In the genomic region with DNA sequence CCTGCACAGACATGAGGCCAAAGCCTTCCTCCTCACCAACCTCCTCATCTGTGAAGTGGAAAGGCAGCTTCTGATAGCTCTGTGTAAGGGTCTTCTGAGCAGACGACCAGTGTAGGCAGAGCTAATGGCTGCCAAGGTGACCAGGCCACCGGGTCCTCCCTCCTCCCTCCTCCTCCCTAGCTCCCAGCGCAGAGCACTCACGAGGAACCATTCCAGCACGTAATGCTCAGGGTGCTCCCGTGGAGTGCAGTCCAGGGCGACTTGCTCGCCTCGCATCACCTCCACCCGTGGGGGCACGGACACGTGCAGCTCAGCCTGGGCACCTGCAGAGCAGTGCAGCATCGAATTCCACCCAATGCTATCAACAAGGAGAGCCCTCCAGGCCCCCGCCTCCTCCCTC, we compare ENCODE assay signal across 10 mouse cellular contexts. TPM values are rescaled to one million over a fixed set of nuclear protein-coding genes. Genes with fewer than 3 reads are reported as not detected.
DNase-seq lines count a peak whose midpoint lies in the region; ATAC-seq and TF ChIP-seq lines count a peak whose summit lies in the region.
"Had no signal": no experiment of that assay in that cellular context is flagged by ENCODE, and none has a peak within 500 bp of the region (broad histone marks: within the 10 kb centered on the region; RNA-seq: fewer than 3 reads in every experiment).

No protein-coding gene starts in this region.

- WGBS in lung, adult 2 months, result 62% methylated on average over 14 of the region's 14 CpGs
- 52% methylated on average over 14 of the region's 14 CpGs for WGBS in heart, embryonic 13.5 days
- 31% methylated on average over 14 of the region's 14 CpGs for WGBS in kidney, postnatal 0 days
- WGBS in stomach, embryonic 16.5 days, result 63% methylated on average over 14 of the region's 14 CpGs

- DNase-seq in lung, adult 2 months, result no peak
- no peak for DNase-seq in lung, postnatal 10 days
- DNase-seq in kidney, postnatal 0 days (ENCODE audit: low spot score), result no peak
- DNase-seq in adrenal gland, postnatal 4 days (ENCODE audit: low spot score in 2 of 2), result no peak
- no peak for DNase-seq in urinary bladder, postnatal 10 days (ENCODE audit: low spot score)
- DNase-seq: cerebellum, adult 8-10 months had no signal

- peak overlapping the region; percentile 86 for H3K4me2 ChIP-seq in heart, embryonic 13.5 days
- peak overlapping the region; percentile 75 for H3K4me2 ChIP-seq in kidney, postnatal 0 days (ENCODE audit: low read length)
- peak overlapping the region; percentile 94 for H3K4me2 ChIP-seq in stomach, embryonic 16.5 days (ENCODE audit: low read depth, low read length)

- peaks cover 10% of the 10 kb centered on the region for H3K4me1 ChIP-seq in lung, adult 2 months (ENCODE audit: control insufficient read depth, insufficient read depth, low read length)
- H3K4me1 ChIP-seq in heart, embryonic 13.5 days, result peaks cover 37% of the 10 kb centered on the region
- H3K4me1 ChIP-seq in kidney, postnatal 0 days (replicated peaks; ENCODE audit: insufficient read depth, low read length), result peaks cover 29% of the 10 kb centered on the region
- peaks cover 27% of the 10 kb centered on the region for H3K4me1 ChIP-seq in stomach, embryonic 16.5 days (ENCODE audit: control insufficient read depth, insufficient read depth, low read length)

- no peaks in the 10 kb centered on the region for H3K27me3 ChIP-seq in heart, embryonic 13.5 days (replicated peaks)
- H3K27me3 ChIP-seq in kidney, postnatal 0 days (ENCODE audit: insufficient read depth, low read length), result no peaks in the 10 kb centered on the region
- no peaks in the 10 kb centered on the region for H3K27me3 ChIP-seq in stomach, embryonic 16.5 days (ENCODE audit: control insufficient read depth, insufficient read depth, low read length)

- H3K27ac ChIP-seq in heart, embryonic 13.5 days (replicated peaks), result peak overlapping the region; percentile 81
- H3K27ac ChIP-seq in kidney, postnatal 0 days, result peak overlapping the region; percentile 85
- no peak overlapping the region for H3K27ac ChIP-seq in stomach, embryonic 16.5 days (ENCODE audit: low read length)
- H3K27ac ChIP-seq: macrophage had no signal

- peak overlapping the region; percentile 11 for H3K4me3 ChIP-seq in lung, adult 2 months (replicated peaks; ENCODE audit: extremely low read depth, low read depth, low read length)
- peak overlapping the region; percentile 73 for H3K4me3 ChIP-seq in heart, embryonic 13.5 days
- H3K4me3 ChIP-seq in kidney, postnatal 0 days (replicated peaks; ENCODE audit: low read depth, low read length), result peak overlapping the region; percentile 60; the same call in 1 of the 2 replicates
- peak overlapping the region; percentile 71 for H3K4me3 ChIP-seq in stomach, embryonic 16.5 days (replicated peaks; ENCODE audit: low read length)

- H3K9me3 ChIP-seq in heart, embryonic 13.5 days, result no peaks in the 10 kb centered on the region
- no peaks in the 10 kb centered on the region for H3K9me3 ChIP-seq in kidney, postnatal 0 days (replicated peaks; ENCODE audit: low read length)
- no peaks in the 10 kb centered on the region for H3K9me3 ChIP-seq in stomach, embryonic 16.5 days (replicated peaks; ENCODE audit: control insufficient read depth, low read length)

- TF ChIP-seq CTCF in lung, adult 2 months (IDR thresholded peaks at IDR 0.05; ENCODE audit: insufficient read depth, low read length), result no peak
- no peak for TF ChIP-seq CTCF in kidney, postnatal 0 days (IDR thresholded peaks at IDR 0.05; ENCODE audit: low read depth)

- peak overlapping the region; percentile 94 for H3K9ac ChIP-seq in heart, embryonic 13.5 days
- H3K9ac ChIP-seq in kidney, postnatal 0 days (ENCODE audit: low read depth, low read length), result peak overlapping the region; percentile 82
- H3K9ac ChIP-seq in stomach, embryonic 16.5 days (ENCODE audit: low read length), result peak overlapping the region; percentile 87

- no peak for TF ChIP-seq POLR2A in lung, adult 2 months (IDR thresholded peaks at IDR 0.05; ENCODE audit: borderline replicate concordance, extremely low read depth, low read depth, low read length)

- H3K36me3 ChIP-seq in heart, embryonic 13.5 days, result peaks cover 46% of the 10 kb centered on the region
- peaks cover 20% of the 10 kb centered on the region for H3K36me3 ChIP-seq in kidney, postnatal 0 days (ENCODE audit: insufficient read depth, low read length)
- peaks cover 7% of the 10 kb centered on the region; the same call in 1 of the 2 replicates for H3K36me3 ChIP-seq in stomach, embryonic 16.5 days (ENCODE audit: control insufficient read depth, insufficient read depth, low read length)

- no peak for ATAC-seq in heart, embryonic 13.5 days (ENCODE audit: extremely low read depth, insufficient number of reproducible peaks, low FRiP score, low TSS enrichment)
- ATAC-seq in kidney, postnatal 0 days (replicated peaks; ENCODE audit: low FRiP score, low read depth), result peak; percentile 2; the same call in 1 of the 2 replicates
- no peak for ATAC-seq in stomach, embryonic 16.5 days (ENCODE audit: insufficient read depth, low FRiP score)

RNA-seq across cellular contexts. Expression of gene Bcam, which starts 2.6 kb away (rescaled TPM):
- polyA plus RNA-seq in lung, adult 2 months (2012; rRNA removed), result 769 and 829 TPM in 2 replicates
- 223 and 250 TPM in 2 replicates for polyA plus RNA-seq in heart, embryonic 13.5 days (2015; fragmentation: Nextera tagmentation; extraction: Ambion mirVana)
- 378 and 394 TPM in 2 replicates for polyA plus RNA-seq in kidney, postnatal 0 days (2015; fragmentation: Nextera tagmentation; extraction: Ambion mirVana)
- polyA plus RNA-seq in stomach, embryonic 16.5 days (2015; fragmentation: Nextera tagmentation; extraction: Ambion mirVana), result 118 and 122 TPM in 2 replicates
- 10 to 100 TPM; 59.8 to 84.7 TPM for total RNA-seq in adrenal gland, postnatal 4 days (2021)

RNA-seq across cellular contexts. Expression of gene Nectin2, which starts 18.0 kb away (rescaled TPM):
- polyA plus RNA-seq in lung, adult 2 months (2012; rRNA removed), result 70.9 and 74.7 TPM in 2 replicates
- polyA plus RNA-seq in heart, embryonic 13.5 days (2015; fragmentation: Nextera tagmentation; extraction: Ambion mirVana), result 89.3 and 89.4 TPM in 2 replicates
- 112 and 114 TPM in 2 replicates for polyA plus RNA-seq in kidney, postnatal 0 days (2015; fragmentation: Nextera tagmentation; extraction: Ambion mirVana)
- 98.6 and 104 TPM in 2 replicates for polyA plus RNA-seq in stomach, embryonic 16.5 days (2015; fragmentation: Nextera tagmentation; extraction: Ambion mirVana)
- total RNA-seq in adrenal gland, postnatal 4 days (2021), result 10 to 100 TPM; 72.0 to 80.6 TPM

RNA-seq across cellular contexts. Expression of gene Cblc, which starts 28.4 kb away (rescaled TPM):
- 16.1 and 21.9 TPM in 2 replicates for polyA plus RNA-seq in lung, adult 2 months (2012; rRNA removed)
- 0.59 and 0.68 TPM in 2 replicates for polyA plus RNA-seq in heart, embryonic 13.5 days (2015; fragmentation: Nextera tagmentation; extraction: Ambion mirVana)
- 14.6 and 16.9 TPM in 2 replicates for polyA plus RNA-seq in kidney, postnatal 0 days (2015; fragmentation: Nextera tagmentation; extraction: Ambion mirVana)
- 31.2 and 32.9 TPM in 2 replicates for polyA plus RNA-seq in stomach, embryonic 16.5 days (2015; fragmentation: Nextera tagmentation; extraction: Ambion mirVana)
- 1 to 10 TPM in 1 of 2 experiments, under 1 TPM in 1; 0.68 to 1.0 TPM for total RNA-seq in adrenal gland, postnatal 4 days (2021)
- total RNA-seq: left cerebral cortex, postnatal 10 days had no signal
- polyA plus RNA-seq: macrophage had no signal

RNA-seq across cellular contexts. Expression of gene Tomm40, which starts 53.0 kb away (rescaled TPM):
- polyA plus RNA-seq in lung, adult 2 months (2012; rRNA removed), result 46.0 and 51.3 TPM in 2 replicates
- 128 and 146 TPM in 2 replicates for polyA plus RNA-seq in heart, embryonic 13.5 days (2015; fragmentation: Nextera tagmentation; extraction: Ambion mirVana)
- polyA plus RNA-seq in kidney, postnatal 0 days (2015; fragmentation: Nextera tagmentation; extraction: Ambion mirVana), result 163 and 167 TPM in 2 replicates
- 65.2 and 81.8 TPM in 2 replicates for polyA plus RNA-seq in stomach, embryonic 16.5 days (2015; fragmentation: Nextera tagmentation; extraction: Ambion mirVana)
- total RNA-seq in adrenal gland, postnatal 4 days (2021), result 100 to 1,000 TPM; 137 to 139 TPM

RNA-seq across cellular contexts. Expression of gene Bcl3, which starts 54.3 kb away (rescaled TPM):
- 38.7 and 71.2 TPM in 2 replicates for polyA plus RNA-seq in lung, adult 2 months (2012; rRNA removed)
- 1.5 and 1.9 TPM in 2 replicates for polyA plus RNA-seq in heart, embryonic 13.5 days (2015; fragmentation: Nextera tagmentation; extraction: Ambion mirVana)
- 3.5 and 3.8 TPM in 2 replicates for polyA plus RNA-seq in kidney, postnatal 0 days (2015; fragmentation: Nextera tagmentation; extraction: Ambion mirVana)
- polyA plus RNA-seq in stomach, embryonic 16.5 days (2015; fragmentation: Nextera tagmentation; extraction: Ambion mirVana), result 9.2 TPM in 2 replicates
- total RNA-seq in adrenal gland, postnatal 4 days (2021), result 10 to 100 TPM in 1 of 2 experiments, 1 to 10 TPM in 1; 9.6 to 11.5 TPM

Comparison
In these comparisons a context has a peak if more than half of its experiments do, and no peak if none do; other contexts are left out.
1. H3K4me3 ChIP-seq: peak in every context shown above with its lines; median percentile 73 in heart, embryonic 13.5 days; 71 in stomach, embryonic 16.5 days; 60 in kidney, postnatal 0 days; 11 in lung, adult 2 months.